Mouse (Mus musculus): ENCODE measurements around the gene Psmg4. TPM values are rescaled to one million over a fixed set of nuclear protein-coding genes. Genes with fewer than 3 reads are reported as not detected.

Psmg4 gene
- 122 and 124 TPM in 2 replicates for polyA plus RNA-seq (2016; fragmentation: Nextera tagmentation; extraction: Ambion mirVana)

DNA sequence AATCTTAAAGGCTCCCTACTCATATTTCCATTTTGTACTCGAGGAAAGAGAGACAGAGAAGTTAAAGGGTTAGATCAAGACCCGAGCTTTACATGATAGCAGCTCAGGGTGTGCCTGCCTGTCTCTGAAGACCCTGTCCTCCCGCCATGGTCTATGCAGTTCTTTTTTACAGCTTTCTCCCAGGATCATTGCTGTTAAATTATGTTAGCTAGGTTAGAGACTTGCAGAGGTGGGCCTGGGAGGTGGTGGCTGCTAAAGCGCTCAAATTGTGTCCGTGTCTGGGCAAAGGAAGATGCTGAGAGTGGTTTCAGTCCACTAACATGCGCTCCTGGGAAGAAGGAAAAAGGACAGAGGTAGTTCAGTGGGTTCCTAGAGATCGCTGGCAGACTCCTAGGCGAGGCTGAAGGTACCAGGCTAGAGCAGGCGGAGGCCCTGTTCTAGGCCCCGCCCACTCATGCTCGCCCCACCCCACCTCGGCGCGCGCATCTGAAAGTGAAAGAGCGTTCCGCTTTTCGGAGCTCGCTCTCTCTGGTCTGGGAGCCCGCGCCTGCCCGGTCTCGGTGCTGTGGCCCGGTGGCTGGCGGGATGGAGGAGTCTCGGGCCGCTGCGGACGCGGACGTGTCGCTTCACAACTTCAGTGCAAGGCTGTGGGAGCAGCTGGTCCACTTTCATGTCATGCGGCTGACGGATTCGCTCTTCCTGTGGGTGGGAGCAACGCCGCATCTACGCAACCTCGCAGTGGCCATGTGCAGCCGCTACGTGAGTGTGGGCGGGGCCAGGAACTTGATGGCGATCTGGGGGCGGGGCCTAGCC lies at the start of gene Psmg4:
Gene Psmg4 (plus strand): TSS at position 474 of the 813 bp plus-strand sequence.
- Histone ChIP-seq H3K9me3 (replicated peaks) (peaks cover 11% of the 10 kb centered on the region; the same call in 1 of the 2 replicates), H3K27me3 (ENCODE audit: low read depth, poor library complexity, severe bottlenecking) (no peaks in the 10 kb centered on the region), H3K4me1 (peaks cover 25% of the 10 kb centered on the region), H3K4me3 (peak within 1 kb of the TSS; percentile 77), H3K36me3 (peaks cover 23% of the 10 kb centered on the region), H3K27ac (replicated peaks) (peak within 1 kb of the TSS; percentile 95)
- 4% methylated on average over 44 of the region's 44 CpGs for WGBS
- DNase-seq (ENCODE audit: low spot score): peak; percentile 94

DNA sequence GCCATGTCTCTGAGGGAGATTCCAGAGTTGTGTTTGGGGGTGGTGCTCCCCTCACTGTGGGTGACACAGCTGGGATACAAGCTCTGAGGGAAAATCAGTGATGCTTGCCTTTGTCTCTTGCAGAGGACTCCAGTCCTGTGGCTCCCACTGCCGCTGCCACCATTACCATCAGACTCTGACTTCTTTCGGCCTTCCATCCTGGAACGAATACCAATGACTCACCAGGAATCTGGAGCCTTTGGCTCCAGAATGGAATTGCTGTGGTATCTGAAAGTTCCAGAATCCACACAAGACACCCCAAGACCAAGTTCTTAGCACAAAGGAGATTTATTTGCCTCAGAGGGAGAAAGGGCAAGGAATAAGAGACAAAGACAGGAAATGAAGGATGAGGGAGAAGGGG lies 49.7 kb upstream of the Psmg4 start:
- Histone ChIP-seq H3K27me3 (ENCODE audit: low read depth, poor library complexity, severe bottlenecking) (peaks cover 15% of the 10 kb centered on the region; the same call in 1 of the 2 replicates), H3K27ac (replicated peaks) (no peak overlapping the region), H3K36me3 (0 out of 2 replicates have a peak, but pooled peaks cover 6% of the 10 kb centered on the region), H3K4me3 (no peak overlapping the region), H3K4me1 (peaks cover 32% of the 10 kb centered on the region), H3K9me3 (replicated peaks) (no peaks in the 10 kb centered on the region)
- no peak for DNase-seq (ENCODE audit: low spot score)
- 94% methylated on average over 3 of the region's 3 CpGs for WGBS

DNA sequence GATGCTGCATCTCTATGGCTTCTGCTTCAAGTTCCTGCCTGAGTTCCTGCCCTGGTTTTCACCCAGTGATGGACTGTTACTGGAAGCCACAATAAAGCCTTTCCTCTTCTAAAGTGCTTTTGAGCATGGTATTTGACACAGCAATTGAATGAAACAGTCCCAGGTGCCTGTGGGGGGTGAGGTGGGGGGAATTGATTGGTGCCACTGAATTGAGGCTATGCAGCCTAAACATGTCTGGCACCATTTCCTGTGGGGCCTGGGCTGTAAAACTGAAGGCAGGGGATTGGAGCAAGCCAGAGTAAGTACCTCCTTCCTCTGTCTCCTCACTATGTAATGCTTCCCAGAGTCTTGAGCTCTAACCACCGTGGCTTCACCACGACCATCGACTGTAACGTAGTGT lies 48.1 kb upstream of the Psmg4 start:
- Histone ChIP-seq H3K4me1 (peaks cover 23% of the 10 kb centered on the region), H3K27me3 (ENCODE audit: low read depth, poor library complexity, severe bottlenecking) (peaks cover 15% of the 10 kb centered on the region; the same call in 1 of the 2 replicates), H3K9me3 (replicated peaks) (no peaks in the 10 kb centered on the region), H3K27ac (replicated peaks) (no peak overlapping the region), H3K36me3 (0 out of 2 replicates have a peak, but pooled peaks cover 8% of the 10 kb centered on the region), H3K4me3 (no peak overlapping the region)
- 89% methylated on average over 4 of the region's 4 CpGs for WGBS
- no peak for DNase-seq (ENCODE audit: low spot score)

DNA sequence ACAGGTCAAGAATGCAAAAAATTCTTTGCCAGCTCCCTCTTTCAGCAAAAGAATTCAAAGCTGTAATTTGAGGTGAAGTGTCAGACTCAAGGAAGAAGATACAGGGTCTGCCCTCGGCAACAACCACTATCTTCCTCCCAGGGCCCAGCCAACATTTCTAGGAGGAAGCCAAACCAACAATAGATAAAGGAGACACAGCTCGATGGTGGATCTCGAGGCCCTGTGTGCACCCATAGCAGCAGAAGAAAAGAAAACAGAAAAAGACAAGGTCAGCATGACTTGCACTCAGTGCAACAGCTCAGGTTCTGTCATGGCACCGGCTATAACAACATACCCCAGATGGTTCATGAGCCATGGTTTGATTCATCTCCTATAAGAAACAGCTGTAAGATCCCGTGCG lies 46.3 kb upstream of the Psmg4 start:
- Histone ChIP-seq H3K27ac (replicated peaks) (no peak overlapping the region), H3K27me3 (ENCODE audit: low read depth, poor library complexity, severe bottlenecking) (peaks cover 9% of the 10 kb centered on the region; the same call in 1 of the 2 replicates), H3K4me3 (no peak overlapping the region), H3K9me3 (replicated peaks) (no peaks in the 10 kb centered on the region), H3K36me3 (peaks cover 23% of the 10 kb centered on the region), H3K4me1 (peaks cover 7% of the 10 kb centered on the region)
- DNase-seq (ENCODE audit: low spot score): no peak
- 85% methylated on average over 6 of the region's 6 CpGs for WGBS

DNA sequence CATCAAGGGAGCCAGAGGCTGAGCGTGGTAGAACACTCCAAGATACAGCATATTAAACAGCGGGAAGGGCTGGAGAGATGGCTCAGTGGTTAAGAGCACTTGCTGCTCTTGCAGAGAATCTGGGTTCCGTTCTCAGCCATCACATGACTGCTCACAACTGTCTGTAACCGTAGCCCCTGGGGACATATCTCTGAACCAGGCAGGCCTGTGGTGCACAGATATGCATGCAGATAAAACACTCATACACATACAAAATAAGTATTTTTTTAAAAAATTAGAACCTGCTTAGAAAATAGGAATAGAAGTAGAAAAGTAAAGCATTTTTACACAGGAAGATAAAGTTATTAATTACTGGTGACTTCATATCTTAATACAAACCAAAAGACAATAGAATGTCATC lies 43.9 kb upstream of the Psmg4 start:
- H3K4me3 ChIP-seq: no peak overlapping the region
- H3K36me3 ChIP-seq: peaks cover 46% of the 10 kb centered on the region
- no peaks in the 10 kb centered on the region for H3K27me3 ChIP-seq (ENCODE audit: low read depth, poor library complexity, severe bottlenecking)
- no peak overlapping the region for H3K27ac ChIP-seq (replicated peaks)
- H3K4me1 ChIP-seq: peaks cover 21% of the 10 kb centered on the region
- no peak for DNase-seq (ENCODE audit: low spot score)
- WGBS: 86% methylated on average over 4 of the region's 4 CpGs
- no peaks in the 10 kb centered on the region for H3K9me3 ChIP-seq (replicated peaks)

DNA sequence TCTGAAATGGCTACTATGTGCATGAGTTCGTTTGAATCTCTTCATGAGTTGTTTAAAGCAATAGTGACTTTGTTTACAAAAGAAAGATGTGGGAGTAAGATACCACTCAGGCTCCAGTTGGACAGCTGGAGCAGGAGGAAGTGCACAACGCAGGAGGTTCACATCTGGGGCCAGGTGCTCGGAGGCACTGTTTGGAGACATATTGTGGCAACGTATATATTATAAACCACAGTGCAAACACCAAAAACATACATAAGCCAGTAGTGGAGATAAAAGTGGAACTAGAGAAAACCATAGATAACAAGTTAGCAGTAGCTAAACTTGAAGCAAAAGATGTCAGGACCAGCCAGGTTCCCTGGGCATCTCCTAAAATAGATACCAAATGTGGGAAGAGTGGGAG lies 43.4 kb upstream of the Psmg4 start:
- DNase-seq (ENCODE audit: low spot score): no peak
- H3K36me3 ChIP-seq: peaks cover 52% of the 10 kb centered on the region
- H3K4me1 ChIP-seq: peaks cover 27% of the 10 kb centered on the region
- no peaks in the 10 kb centered on the region for H3K27me3 ChIP-seq (ENCODE audit: low read depth, poor library complexity, severe bottlenecking)
- no peak overlapping the region for H3K27ac ChIP-seq (replicated peaks)
- no peaks in the 10 kb centered on the region for H3K9me3 ChIP-seq (replicated peaks)
- no peak overlapping the region for H3K4me3 ChIP-seq
- WGBS: 86% methylated on average over 4 of the region's 4 CpGs

DNA sequence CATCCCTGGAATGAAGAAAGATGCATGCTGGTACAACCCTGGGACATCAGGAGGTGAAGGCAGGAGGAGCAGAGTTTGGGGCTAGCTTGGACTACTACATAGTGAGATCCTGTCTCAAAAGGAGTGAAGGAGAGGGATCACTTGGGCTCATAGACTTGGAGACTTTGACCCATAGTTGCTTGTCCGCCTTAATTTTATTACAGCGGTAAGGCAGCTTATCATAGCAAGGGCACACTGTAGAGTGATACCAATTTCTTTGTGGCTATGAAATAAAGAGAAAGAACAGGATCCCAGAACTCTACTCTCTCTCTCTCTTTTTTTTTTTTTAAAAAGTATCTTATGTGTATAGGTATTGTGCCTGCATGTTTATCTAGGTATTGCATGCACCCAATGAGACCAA lies 42.2 kb upstream of the Psmg4 start:
- WGBS: 95% methylated on average over 2 of the region's 2 CpGs
- Histone ChIP-seq H3K27me3 (ENCODE audit: low read depth, poor library complexity, severe bottlenecking) (no peaks in the 10 kb centered on the region), H3K4me1 (peaks cover 38% of the 10 kb centered on the region), H3K9me3 (replicated peaks) (no peaks in the 10 kb centered on the region), H3K36me3 (peaks cover 62% of the 10 kb centered on the region), H3K4me3 (no peak overlapping the region), H3K27ac (replicated peaks) (no peak overlapping the region)
- no peak for DNase-seq (ENCODE audit: low spot score)

DNA sequence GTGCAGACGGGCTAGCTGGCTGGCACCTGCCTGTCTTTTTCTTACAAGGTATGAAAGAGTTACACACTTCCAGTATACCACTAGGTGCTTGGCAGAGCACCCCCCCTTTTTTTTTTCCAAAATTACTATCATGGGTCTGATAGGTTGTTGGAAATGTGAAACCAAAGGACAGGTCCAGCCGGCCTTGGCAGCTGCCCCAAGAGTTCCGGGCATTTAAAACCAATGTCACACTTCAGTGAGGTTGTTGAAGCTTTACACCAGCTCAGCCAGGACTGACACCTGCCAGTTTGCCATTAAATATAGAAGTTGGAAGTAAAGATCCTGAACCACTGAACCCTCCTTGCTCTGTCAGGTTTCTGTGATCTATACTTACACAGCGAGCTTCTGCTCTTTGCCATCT lies 37.1 kb upstream of the Psmg4 start:
- no peaks in the 10 kb centered on the region for H3K9me3 ChIP-seq (replicated peaks)
- H3K27me3 ChIP-seq (ENCODE audit: low read depth, poor library complexity, severe bottlenecking): no peaks in the 10 kb centered on the region
- H3K36me3 ChIP-seq: peaks cover 82% of the 10 kb centered on the region
- 81% methylated on average over 4 of the region's 4 CpGs for WGBS
- H3K4me1 ChIP-seq: peaks cover 72% of the 10 kb centered on the region
- peak overlapping the region; percentile 49 for H3K4me3 ChIP-seq
- H3K27ac ChIP-seq (replicated peaks): no peak overlapping the region
- DNase-seq (ENCODE audit: low spot score): no peak

DNA sequence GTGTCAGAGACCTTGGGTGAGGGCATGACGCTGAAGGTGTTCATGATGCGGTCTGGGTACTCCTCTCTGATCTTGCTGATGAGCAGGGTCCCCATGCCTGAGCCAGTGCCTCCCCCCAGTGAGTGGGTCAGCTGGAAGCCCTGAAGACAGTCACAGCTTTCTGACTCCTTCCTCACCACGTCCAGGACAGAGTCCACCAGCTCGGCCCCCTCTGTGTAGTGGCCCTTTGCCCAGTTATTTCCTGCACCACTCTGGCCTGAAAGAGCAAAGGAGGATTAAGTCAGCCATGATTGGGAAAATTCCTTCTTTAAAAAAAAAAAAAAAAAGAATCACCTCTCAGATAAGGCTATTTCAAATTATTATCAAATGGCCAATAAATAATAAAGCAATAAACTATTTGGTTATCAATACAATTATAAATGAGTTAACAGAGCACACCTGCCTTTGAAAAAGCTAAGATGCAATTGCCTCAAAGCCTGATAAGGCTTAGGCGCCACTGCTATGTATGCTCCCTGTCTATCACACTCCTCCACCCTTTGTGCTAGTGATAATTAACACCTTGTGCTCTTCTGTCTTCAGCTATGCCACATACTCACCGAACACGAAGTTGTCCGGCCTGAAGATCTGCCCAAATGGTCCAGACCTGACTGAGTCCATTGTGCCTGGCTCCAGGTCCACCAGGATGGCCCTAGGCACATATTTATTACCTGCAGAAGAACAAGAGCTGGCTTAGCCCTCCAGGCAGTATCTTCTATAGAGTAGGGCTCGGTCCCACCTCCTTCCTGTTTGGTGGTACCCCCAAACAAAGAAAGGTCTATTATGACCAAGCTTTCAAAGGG lies 34.3 kb upstream of the Psmg4 start:
- H3K4me3 ChIP-seq: peak overlapping the region; percentile 79
- H3K36me3 ChIP-seq: peaks cover 54% of the 10 kb centered on the region
- H3K27ac ChIP-seq (replicated peaks): peak overlapping the region; percentile 99
- peaks cover 81% of the 10 kb centered on the region for H3K4me1 ChIP-seq
- 80% methylated on average over 9 of the region's 9 CpGs for whole genome bisulfite sequencing
- H3K9me3 ChIP-seq (replicated peaks): no peaks in the 10 kb centered on the region
- H3K27me3 ChIP-seq (ENCODE audit: low read depth, poor library complexity, severe bottlenecking): no peaks in the 10 kb centered on the region
- DNase-seq (ENCODE audit: low spot score): no peak

DNA sequence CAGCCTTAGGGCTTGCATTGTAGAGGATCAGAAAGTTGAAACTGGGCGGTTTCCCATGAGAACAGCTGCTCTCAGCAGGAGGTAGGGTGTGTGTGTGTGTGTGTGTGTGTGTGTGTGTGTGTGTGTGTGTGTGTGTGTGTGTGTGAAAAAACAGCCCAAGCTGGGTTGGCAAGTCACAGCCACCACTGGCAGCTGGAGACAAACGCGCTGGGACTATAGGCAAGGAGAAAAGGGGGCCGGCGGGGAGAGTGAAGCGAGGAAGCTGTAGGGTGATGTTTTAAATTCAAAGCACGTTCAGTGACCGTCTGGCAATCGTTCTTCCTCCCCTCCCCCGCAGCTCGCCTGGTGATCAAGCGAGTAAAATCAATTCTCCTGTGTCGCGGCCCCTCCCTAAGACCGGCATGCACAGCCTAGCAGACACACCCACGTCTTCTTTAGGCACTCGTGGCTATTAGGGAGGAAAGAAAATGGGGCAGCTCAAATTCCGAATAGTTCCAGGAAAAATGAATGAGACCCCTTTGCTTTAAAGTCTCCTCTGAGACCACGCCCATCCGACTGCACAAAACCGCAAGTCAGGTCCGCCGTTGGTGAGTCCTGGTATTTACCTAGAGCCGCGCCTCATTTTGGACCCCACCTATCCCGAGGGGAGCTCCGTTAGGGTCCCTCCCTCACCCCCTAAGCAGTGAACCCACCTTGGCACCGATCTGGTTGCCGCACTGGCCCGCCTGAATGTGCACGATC lies 33.1 kb upstream of the Psmg4 start:
- WGBS: 0% methylated on average over 31 of the region's 31 CpGs
- Histone ChIP-seq H3K4me3 (peak overlapping the region; percentile 79), H3K4me1 (peaks cover 81% of the 10 kb centered on the region), H3K9me3 (replicated peaks) (no peaks in the 10 kb centered on the region), H3K27me3 (ENCODE audit: low read depth, poor library complexity, severe bottlenecking) (no peaks in the 10 kb centered on the region), H3K27ac (replicated peaks) (peak overlapping the region; percentile 99), H3K36me3 (peaks cover 42% of the 10 kb centered on the region)
- peak; percentile 80 for DNase-seq (ENCODE audit: low spot score)

DNA sequence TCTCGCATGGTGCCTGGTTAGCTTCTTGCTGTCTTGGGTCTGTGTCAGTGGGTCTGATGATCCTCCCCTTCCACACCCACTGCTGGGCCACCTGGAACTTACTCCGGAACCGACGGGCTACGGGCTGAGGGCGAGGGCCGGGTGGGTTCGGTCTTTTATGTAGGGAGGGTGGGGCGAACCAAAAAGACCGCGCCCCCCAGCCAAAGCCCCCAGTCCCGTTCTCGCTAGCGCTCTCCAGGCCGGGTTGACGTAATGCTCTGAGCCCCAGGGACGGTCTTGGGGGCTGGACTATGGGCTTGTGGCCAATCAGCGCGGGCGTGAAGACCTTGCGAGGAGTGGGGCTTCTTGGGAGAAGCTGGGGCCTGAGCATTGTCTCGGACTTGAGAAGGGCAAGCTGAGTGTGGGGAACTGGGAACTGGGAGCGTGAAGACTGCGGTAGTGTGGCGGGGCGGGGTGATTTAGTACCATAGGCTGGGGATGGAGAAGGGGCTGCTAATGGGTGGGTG lies 32.5 kb upstream of the Psmg4 start, which contains the start of gene Tubb2b:
Gene Tubb2b (minus strand): TSS at position 241 of the 506 bp plus-strand sequence.
- Histone ChIP-seq H3K4me3 (peak within 1 kb of the TSS; percentile 79), H3K4me1 (peaks cover 81% of the 10 kb centered on the region), H3K27ac (replicated peaks) (peak within 1 kb of the TSS; percentile 99), H3K27me3 (ENCODE audit: low read depth, poor library complexity, severe bottlenecking) (no peaks in the 10 kb centered on the region), H3K36me3 (peaks cover 36% of the 10 kb centered on the region), H3K9me3 (replicated peaks) (no peaks in the 10 kb centered on the region)
- DNase-seq (ENCODE audit: low spot score): peak; percentile 97
- WGBS: under 1% methylated on average over 26 of the region's 26 CpGs

Data from midbrain, embryonic 10.5 days (tissue).